Mouse (Mus musculus) heart, adult 2 months (tissue): ENCODE data around the gene Tmem179.

Source experiments
- CTCF ChIP-seq: fragments of 200-600 bp; IDR thresholded peaks from 2 replicates; pipeline ENCODE4 v1.8.1; 2022; ENCODE audit warnings: antibody characterized with exemption, mild to moderate bottlenecking, moderate library complexity
- EP300 ChIP-seq: fragments of 200-500 bp; IDR thresholded peaks from 2 replicates; pipeline ENCODE4 v1.6.1; 2011; ENCODE audit warnings: low read depth, low read length, control low read depth; ENCODE audit not compliant: insufficient read depth
- POLR2A ChIP-seq: fragments of 200-500 bp; IDR thresholded peaks from 2 replicates; pipeline ENCODE4 v1.6.1; 2011; ENCODE audit warnings: mild to moderate bottlenecking, low read depth, low read length, control low read depth; ENCODE audit not compliant: insufficient read depth

- peak; percentile 92 for TF ChIP-seq EP300
- TF ChIP-seq CTCF = peak; percentile 99
- no peak for TF ChIP-seq POLR2A
Observed at GRCm38 (mm10) chr12:112473777-112474176, 42.8 kb downstream of the Tmem179 start.
